Mouse (Mus musculus) limb, embryonic 15.5 days (tissue): ENCODE measurements around the gene Psma7. TPM values are rescaled to one million over a fixed set of nuclear protein-coding genes. Genes with fewer than 3 reads are reported as not detected.

ENCODE experiments used
- ATAC-seq: fragments of 200-750 bp; cut with Nextera tagmentation; 2 replicates; pipeline ENCODE4 v1.8.0; 2017; ENCODE audit warnings: low read depth, moderate TSS enrichment; ENCODE audit not compliant: insufficient number of reproducible peaks, low FRiP score, low TSS enrichment
- H3K27ac ChIP-seq: fragments of 300-500 bp; sonication (generic); 2 replicates; pipeline ENCODE4 v1.5.1; 2015; ENCODE audit warnings: moderate library complexity, mild to moderate bottlenecking, inconsistent platforms
- H3K27me3 ChIP-seq: fragments of 300-500 bp; sonication (generic); 2 replicates; pipeline ENCODE4 v1.6.1; 2015; ENCODE audit warnings: inconsistent platforms
- H3K36me3 ChIP-seq: fragments of 300-500 bp; sonication (generic); 2 replicates; pipeline ENCODE4 v1.6.1; 2015; ENCODE audit warnings: inconsistent platforms
- H3K4me1 ChIP-seq: fragments of 300-500 bp; sonication (generic); 2 replicates; pipeline ENCODE4 v1.6.1; 2015; ENCODE audit warnings: inconsistent platforms
- H3K4me2 ChIP-seq: fragments of 300-500 bp; sonication (generic); 2 replicates; pipeline ENCODE4 v1.6.1; 2015; ENCODE audit warnings: mild to moderate bottlenecking, inconsistent platforms
- H3K4me3 ChIP-seq: fragments of 300-500 bp; sonication (generic); 2 replicates; pipeline ENCODE4 v1.5.1; 2015; ENCODE audit warnings: mild to moderate bottlenecking, inconsistent platforms
- H3K9ac ChIP-seq: fragments of 300-500 bp; sonication (generic); 2 replicates; pipeline ENCODE4 v1.6.1; 2015; ENCODE audit warnings: inconsistent platforms
- H3K9me3 ChIP-seq: fragments of 300-500 bp; sonication (generic); 2 replicates; pipeline ENCODE4 v1.6.1; 2016; ENCODE audit warnings: inconsistent platforms
- WGBS: fragments of 180-500 bp; shearing (Covaris S2); methylation state at CpG from one replicate; pipeline ENCODE4 v1.1.7; 2015; 5-methylcytosine and 5-hydroxymethylcytosine counted together
- polyA plus RNA-seq: library from polyadenylated mRNA; unstranded; fragments of >200 nt; fragmentation: Nextera tagmentation; extraction: Ambion mirVana; gene quantifications from 2 replicates; pipeline ENCODE4 v1.2.1, GENCODE M21; 2015

Psma7 gene
- polyA plus RNA-seq, 1 experiment from 2014 or later = 519 TPM

- Histone ChIP-seq H3K27me3 (no peaks in the 10 kb centered on the region), H3K4me2 (peak overlapping the region; percentile 63), H3K36me3 (peaks cover 31% of the 10 kb centered on the region), H3K27ac (peak overlapping the region; percentile 94), H3K9ac (peak overlapping the region; percentile 88), H3K9me3 (no peaks in the 10 kb centered on the region), H3K4me1 (peaks cover 34% of the 10 kb centered on the region), H3K4me3 (peak overlapping the region; percentile 99)
- 0 out of 2 replicates have a peak, but pooled peaks have one; percentile 9 for ATAC-seq
- WGBS = under 1% methylated on average over 66 of the region's 66 CpGs
Observed at GRCm38 (mm10) chr2:180041577-180042255, 517 bp downstream of the Psma7 start.

- H3K27me3 ChIP-seq = no peaks in the 10 kb centered on the region
- 37% methylated on average over 6 of the region's 6 CpGs for WGBS
- H3K9me3 ChIP-seq = no peaks in the 10 kb centered on the region
- H3K4me1 ChIP-seq = peaks cover 34% of the 10 kb centered on the region
- ATAC-seq = no peak
- H3K4me2 ChIP-seq = peak overlapping the region; percentile 63; the same call in 1 of the 2 replicates
- H3K4me3 ChIP-seq = peak overlapping the region; percentile 99; the same call in 1 of the 2 replicates
- no peak overlapping the region for H3K27ac ChIP-seq
- H3K36me3 ChIP-seq = peaks cover 44% of the 10 kb centered on the region
- no peak overlapping the region for H3K9ac ChIP-seq
Observed at GRCm38 (mm10) chr2:180040406-180040805, 1.8 kb downstream of the Psma7 start.

GRCm38 (mm10) chr2:180034753-180035152, 7.5 kb downstream of the Psma7 start:
- no peaks in the 10 kb centered on the region for H3K9me3 ChIP-seq
- no peak overlapping the region; the same call in 1 of the 2 replicates for H3K27ac ChIP-seq
- no peaks in the 10 kb centered on the region for H3K27me3 ChIP-seq
- no peak for ATAC-seq
- H3K4me2 ChIP-seq = no peak overlapping the region
- H3K9ac ChIP-seq = no peak overlapping the region
- H3K4me3 ChIP-seq = no peak overlapping the region
- H3K36me3 ChIP-seq = peaks cover 94% of the 10 kb centered on the region
- H3K4me1 ChIP-seq = 0 out of 2 replicates have a peak, but pooled peaks cover 4% of the 10 kb centered on the region
- WGBS = 31% methylated on average over 5 of the region's 5 CpGs

GRCm38 (mm10) chr2:180033956-180034355, 8.3 kb downstream of the Psma7 start:
- Histone ChIP-seq H3K36me3 (peaks cover 94% of the 10 kb centered on the region), H3K27ac (no peak overlapping the region), H3K4me3 (no peak overlapping the region), H3K4me1 (0 out of 2 replicates have a peak, but pooled peaks cover 4% of the 10 kb centered on the region), H3K9me3 (no peaks in the 10 kb centered on the region), H3K4me2 (no peak overlapping the region), H3K27me3 (no peaks in the 10 kb centered on the region), H3K9ac (no peak overlapping the region)
- peak; percentile 49; the same call in 1 of the 2 replicates for ATAC-seq
- 40% methylated on average over 3 of the region's 3 CpGs for WGBS

GRCm38 (mm10) chr2:180032925-180033324, 9.3 kb downstream of the Psma7 start:
- Histone ChIP-seq H3K9me3 (no peaks in the 10 kb centered on the region), H3K36me3 (peaks cover 94% of the 10 kb centered on the region), H3K27ac (no peak overlapping the region), H3K4me1 (peaks cover 6% of the 10 kb centered on the region), H3K4me3 (no peak overlapping the region), H3K27me3 (no peaks in the 10 kb centered on the region), H3K9ac (no peak overlapping the region), H3K4me2 (no peak overlapping the region)
- ATAC-seq = no peak
- 45% methylated on average over 3 of the region's 3 CpGs for WGBS

GRCm38 (mm10) chr2:180031270-180031669, 11.0 kb downstream of the Psma7 start:
- Histone ChIP-seq H3K27ac (no peak overlapping the region), H3K9ac (no peak overlapping the region), H3K27me3 (no peaks in the 10 kb centered on the region), H3K4me3 (no peak overlapping the region), H3K9me3 (no peaks in the 10 kb centered on the region), H3K36me3 (peaks cover 81% of the 10 kb centered on the region), H3K4me2 (no peak overlapping the region), H3K4me1 (peaks cover 23% of the 10 kb centered on the region)
- 92% methylated on average over 6 of the region's 6 CpGs for WGBS
- no peak for ATAC-seq

GRCm38 (mm10) chr2:180027768-180028167, 14.5 kb downstream of the Psma7 start:
- Histone ChIP-seq H3K9me3 (no peaks in the 10 kb centered on the region), H3K4me1 (peaks cover 34% of the 10 kb centered on the region), H3K4me3 (0 out of 2 replicates have a peak overlapping the region, but pooled peaks have one; percentile 94), H3K4me2 (peak overlapping the region; percentile 93; the same call in 1 of the 2 replicates), H3K27ac (no peak overlapping the region), H3K36me3 (peaks cover 52% of the 10 kb centered on the region), H3K9ac (no peak overlapping the region), H3K27me3 (peaks cover 7% of the 10 kb centered on the region; the same call in 1 of the 2 replicates)
- 69% methylated on average over 9 of the region's 9 CpGs for WGBS
- no peak for ATAC-seq

- Histone ChIP-seq H3K9ac (peak overlapping the region; percentile 84), H3K4me2 (peak overlapping the region; percentile 93), H3K27me3 (peaks cover 20% of the 10 kb centered on the region; the same call in 1 of the 2 replicates), H3K4me3 (peak overlapping the region; percentile 94), H3K36me3 (peaks cover 32% of the 10 kb centered on the region), H3K9me3 (no peaks in the 10 kb centered on the region), H3K27ac (peak overlapping the region; percentile 94; the same call in 1 of the 2 replicates), H3K4me1 (peaks cover 32% of the 10 kb centered on the region)
- ATAC-seq = no peak
- WGBS = 6% methylated on average over 6 of the region's 6 CpGs
Observed at GRCm38 (mm10) chr2:180025861-180026200, 16.4 kb downstream of the Psma7 start.

GRCm38 (mm10) chr2:180025135-180025860, 16.9 kb downstream of the Psma7 start:
- H3K36me3 ChIP-seq = peaks cover 27% of the 10 kb centered on the region
- peaks cover 32% of the 10 kb centered on the region for H3K4me1 ChIP-seq
- peak overlapping the region; percentile 94 for H3K4me3 ChIP-seq
- peak overlapping the region; percentile 93 for H3K4me2 ChIP-seq
- under 1% methylated on average over 84 of the region's 84 CpGs for WGBS
- peaks cover 24% of the 10 kb centered on the region; the same call in 1 of the 2 replicates for H3K27me3 ChIP-seq
- peak overlapping the region; percentile 84 for H3K9ac ChIP-seq
- peak; percentile 3; the same call in 1 of the 2 replicates for ATAC-seq
- H3K9me3 ChIP-seq = no peaks in the 10 kb centered on the region
- peak overlapping the region; percentile 94 for H3K27ac ChIP-seq

- peak within 1 kb of the TSS; percentile 94 for H3K27ac ChIP-seq
- H3K9me3 ChIP-seq = no peaks in the 10 kb centered on the region
- H3K4me1 ChIP-seq = peaks cover 32% of the 10 kb centered on the region
- peak within 1 kb of the TSS; percentile 84 for H3K9ac ChIP-seq
- peak within 1 kb of the TSS; percentile 93 for H3K4me2 ChIP-seq
- H3K4me3 ChIP-seq = peak within 1 kb of the TSS; percentile 94
- peaks cover 20% of the 10 kb centered on the region for H3K36me3 ChIP-seq
- peaks cover 29% of the 10 kb centered on the region; the same call in 1 of the 2 replicates for H3K27me3 ChIP-seq
- WGBS = under 1% methylated on average over 71 of the region's 80 CpGs
- ATAC-seq = peak; percentile 93
Observed at GRCm38 (mm10) chr2:180024401-180025098, 17.7 kb downstream of the Psma7 start, which contains the start of gene Lsm14b. Gene Lsm14b (plus strand): TSS chr2:180024987.

GRCm38 (mm10) chr2:180022751-180023150, 19.5 kb downstream of the Psma7 start:
- no peak for ATAC-seq
- no peak overlapping the region for H3K4me3 ChIP-seq
- no peak overlapping the region for H3K9ac ChIP-seq
- 52% methylated on average over 6 of the region's 6 CpGs for WGBS
- peaks cover 2% of the 10 kb centered on the region for H3K36me3 ChIP-seq
- no peak overlapping the region for H3K27ac ChIP-seq
- H3K4me1 ChIP-seq = peaks cover 34% of the 10 kb centered on the region
- no peaks in the 10 kb centered on the region for H3K9me3 ChIP-seq
- no peak overlapping the region for H3K4me2 ChIP-seq
- peaks cover 32% of the 10 kb centered on the region; the same call in 1 of the 2 replicates for H3K27me3 ChIP-seq
